Mouse (Mus musculus) olfactory bulb, adult 2 months (tissue): ENCODE measurements at regions not wholly inside any gene's neighbourhood (a gene's known extent, or its start where the extent isn't known, plus 50 kb on each side); places are given as distances from the start of the nearest gene placed in this dataset.

Experiments
- H3K27ac ChIP-seq: fragments of 200-500 bp; 2 replicates; pipeline ENCODE4 v1.5.1; 2012; ENCODE audit warnings: low read depth, low read length; ENCODE audit not compliant: insufficient read depth
- H3K4me1 ChIP-seq: fragments of 200-500 bp; 2 replicates; pipeline ENCODE4 v1.6.1; 2012; ENCODE audit warnings: low read length; ENCODE audit not compliant: control insufficient read depth, insufficient read depth
- H3K4me3 ChIP-seq: fragments of 200-500 bp; 2 replicates; pipeline ENCODE4 v1.5.1; 2012; ENCODE audit warnings: mild to moderate bottlenecking, low read depth, low read length, moderate library complexity; ENCODE audit not compliant: insufficient read depth
- CTCF ChIP-seq: fragments of 200-500 bp; IDR thresholded peaks from 2 replicates; pipeline ENCODE4 v1.5.1; 2012; ENCODE audit warnings: low read depth, mild to moderate bottlenecking, low read length, moderate library complexity; ENCODE audit not compliant: insufficient read depth
- POLR2A ChIP-seq: fragments of 200-500 bp; IDR thresholded peaks from 2 replicates; pipeline ENCODE4 v1.6.1; 2012; ENCODE audit warnings: mild to moderate bottlenecking, low read depth, low read length, moderate library complexity; ENCODE audit not compliant: insufficient read depth
- WGBS: fragments of 180-500 bp; shearing (Covaris S2); methylation state at CpG from one replicate; pipeline ENCODE4 v1.1.7; 2018; 5-methylcytosine and 5-hydroxymethylcytosine counted together

DNA sequence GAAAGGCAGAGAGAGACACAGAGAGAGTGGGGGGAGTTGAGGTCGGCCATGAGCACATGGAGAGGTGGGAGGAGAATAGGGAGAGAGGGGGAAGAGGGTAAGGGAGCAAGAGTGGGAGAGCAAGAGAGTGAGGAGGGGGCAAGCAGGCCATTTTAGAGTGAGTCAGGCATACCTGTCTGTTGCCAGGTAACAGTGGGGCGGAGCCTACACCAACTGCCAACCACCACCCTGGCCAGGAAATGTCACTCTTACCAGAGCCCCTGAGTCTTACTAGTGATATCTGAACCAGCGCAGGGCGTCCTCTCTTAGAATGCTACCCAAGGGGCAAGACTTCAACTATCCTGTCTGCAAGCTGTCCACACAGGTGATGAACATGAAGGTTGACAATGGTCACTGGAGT is 243.5 kb downstream of the Bcl11b start:
- H3K4me3 ChIP-seq, result no peak overlapping the region
- 89% methylated on average over 4 of the region's 4 CpGs for WGBS
- peaks cover 4% of the 10 kb centered on the region for H3K4me1 ChIP-seq
- H3K27ac ChIP-seq, result no peak overlapping the region
- TF ChIP-seq POLR2A (no peak), CTCF (no peak)

DNA sequence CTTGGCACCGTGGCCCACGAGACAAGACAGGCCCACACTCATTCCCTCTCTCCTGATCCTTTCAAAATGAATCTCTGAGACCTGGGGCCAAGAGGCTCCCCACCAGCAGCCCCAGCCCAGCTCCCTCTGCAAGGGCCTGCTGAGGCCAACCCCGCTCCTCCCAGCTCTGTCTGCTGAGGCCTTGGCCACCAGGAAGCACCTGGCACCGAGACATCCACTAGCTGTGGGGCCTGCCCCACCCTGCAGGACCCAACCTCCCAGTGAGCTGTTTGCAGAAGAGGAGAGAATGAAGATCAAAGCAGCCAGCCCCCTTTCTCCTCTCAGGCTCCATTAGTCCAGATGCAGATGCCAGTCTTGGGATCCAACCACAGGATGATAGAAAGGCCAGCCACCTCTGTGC is 241.3 kb downstream of the Bcl11b start:
- TF ChIP-seq CTCF (no peak), POLR2A (no peak)
- no peak overlapping the region for H3K4me3 ChIP-seq
- WGBS, result 90% methylated on average over 4 of the region's 4 CpGs
- peaks cover 4% of the 10 kb centered on the region for H3K4me1 ChIP-seq
- no peak overlapping the region for H3K27ac ChIP-seq

DNA sequence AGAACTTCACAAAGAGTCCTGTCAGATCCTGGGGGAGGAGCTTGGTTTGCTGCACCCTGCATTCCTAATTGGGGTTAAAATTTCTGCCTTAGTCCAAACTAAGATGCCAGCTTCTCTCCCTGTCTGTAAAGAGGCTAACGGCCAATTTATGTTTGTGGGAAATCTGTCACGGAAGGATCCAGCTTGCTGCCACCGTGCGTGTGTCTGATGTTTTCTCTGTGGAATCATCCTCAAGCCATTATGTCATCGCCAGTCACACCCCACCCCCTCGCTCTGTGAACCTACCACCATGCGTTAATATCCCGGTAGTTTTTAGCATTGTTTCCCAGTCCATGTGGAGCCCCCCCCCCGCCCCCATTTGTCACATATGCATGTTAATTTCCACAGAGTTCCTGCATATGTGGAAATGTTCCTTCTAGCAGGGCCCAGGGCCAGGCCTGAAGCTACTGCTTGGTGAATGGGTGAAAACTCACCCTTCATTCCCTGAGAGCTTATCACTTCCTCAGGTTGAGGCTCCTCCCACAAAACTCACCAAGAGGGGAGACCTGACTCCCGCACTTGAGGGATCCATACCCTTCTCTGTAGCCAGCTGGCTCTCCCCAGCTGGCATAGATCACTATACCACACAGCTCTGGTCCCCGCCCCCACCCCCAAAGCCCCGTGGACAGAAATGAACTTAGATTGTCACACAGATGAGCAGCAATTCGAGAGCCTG is 233.4 kb downstream of the Bcl11b start:
- Histone ChIP-seq H3K27ac (no peak overlapping the region), H3K4me1 (no peaks in the 10 kb centered on the region), H3K4me3 (no peak overlapping the region)
- WGBS, result 66% methylated on average over 13 of the region's 13 CpGs
- TF ChIP-seq CTCF (no peak), POLR2A (no peak)

DNA sequence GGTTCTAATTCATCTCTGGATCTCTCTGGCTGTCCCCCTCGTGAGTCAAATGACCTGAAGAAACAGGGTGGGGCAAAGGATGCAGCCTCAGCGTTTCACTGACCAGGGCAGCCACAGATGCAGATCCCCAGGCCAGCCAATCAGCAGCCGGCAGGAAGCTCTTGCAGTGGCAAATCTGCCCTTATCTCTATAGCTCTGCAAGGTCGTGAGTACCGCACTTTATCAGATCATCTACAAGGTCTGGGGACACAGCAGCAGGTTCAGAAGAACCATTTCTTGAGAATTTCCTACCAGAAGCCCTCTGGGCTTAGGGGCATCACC is 232.9 kb downstream of the Bcl11b start:
- Histone ChIP-seq H3K27ac (no peak overlapping the region), H3K4me1 (no peaks in the 10 kb centered on the region), H3K4me3 (no peak overlapping the region)
- WGBS, result 68% methylated on average over 5 of the region's 5 CpGs
- no peak for TF ChIP-seq CTCF
- no peak for TF ChIP-seq POLR2A

DNA sequence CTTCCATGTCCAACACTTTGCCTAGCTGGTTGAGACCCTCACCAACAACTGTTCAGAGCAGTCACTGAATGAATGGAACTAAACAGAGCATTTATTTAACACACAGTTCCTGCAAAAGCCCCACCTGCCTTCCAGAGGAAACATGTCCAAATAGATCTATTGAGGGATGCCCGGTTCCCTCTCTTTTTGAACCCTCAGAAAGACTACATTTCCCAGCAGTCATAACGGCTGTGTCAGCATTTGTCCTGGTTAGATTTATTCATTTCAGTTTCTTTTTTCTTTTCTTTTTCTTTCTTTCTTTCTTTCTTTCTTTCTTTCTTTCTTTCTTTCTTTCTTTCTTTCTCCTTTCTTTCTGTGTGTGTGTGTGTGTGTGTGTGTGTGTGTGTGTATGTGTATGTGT is 232.1 kb downstream of the Bcl11b start:
- H3K4me3 ChIP-seq, result no peak overlapping the region
- no peaks in the 10 kb centered on the region for H3K4me1 ChIP-seq
- H3K27ac ChIP-seq, result no peak overlapping the region
- no peak for TF ChIP-seq CTCF
- no peak for TF ChIP-seq POLR2A
- WGBS, result 63% methylated on average over 2 of the region's 2 CpGs

DNA sequence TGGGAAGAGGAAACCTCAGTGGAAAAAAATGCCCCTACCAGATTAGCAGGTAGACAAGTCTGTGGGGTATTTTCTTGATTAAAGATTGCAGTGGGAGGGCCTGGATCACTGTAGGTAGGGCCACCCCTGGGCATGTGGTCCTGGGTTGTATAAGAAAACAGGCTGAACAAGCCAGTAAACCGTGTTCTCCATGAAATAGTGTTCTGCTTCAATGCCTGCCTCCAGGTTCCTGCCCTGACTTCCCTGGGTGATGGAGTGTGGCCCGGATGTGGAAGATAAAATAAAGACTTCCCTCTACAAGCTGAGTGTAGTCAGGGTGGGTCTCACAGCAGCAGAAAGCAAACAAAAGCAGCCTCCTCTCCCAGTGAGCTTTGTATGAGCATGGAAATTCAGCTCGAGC is 231.6 kb downstream of the Bcl11b start:
- no peak overlapping the region for H3K27ac ChIP-seq
- 72% methylated on average over 3 of the region's 3 CpGs for WGBS
- TF ChIP-seq POLR2A (no peak), CTCF (no peak)
- H3K4me3 ChIP-seq, result no peak overlapping the region
- no peaks in the 10 kb centered on the region for H3K4me1 ChIP-seq

DNA sequence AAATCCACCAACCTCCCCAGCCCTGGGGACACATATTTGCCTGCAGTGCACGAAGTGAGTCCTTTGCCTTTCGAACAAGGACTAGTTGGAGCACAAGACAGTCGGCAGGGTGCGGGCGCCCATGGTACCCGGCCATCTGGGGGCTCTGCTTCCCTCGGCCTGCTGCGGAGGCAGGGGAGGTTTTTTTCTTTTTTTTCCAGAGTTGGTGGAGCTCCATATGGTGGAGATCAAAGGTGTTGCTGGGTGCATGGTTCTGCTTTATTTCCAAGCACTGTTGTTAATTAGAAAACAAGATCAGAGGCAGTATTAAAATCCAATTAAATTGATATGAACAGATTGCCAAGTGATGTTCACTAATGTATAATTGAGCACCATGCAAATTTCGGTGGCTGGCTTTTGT is 225.4 kb downstream of the Bcl11b start:
- H3K4me3 ChIP-seq, result no peak overlapping the region
- WGBS, result 85% methylated on average over 9 of the region's 9 CpGs
- H3K27ac ChIP-seq, result no peak overlapping the region
- TF ChIP-seq POLR2A, result no peak
- no peaks in the 10 kb centered on the region for H3K4me1 ChIP-seq

DNA sequence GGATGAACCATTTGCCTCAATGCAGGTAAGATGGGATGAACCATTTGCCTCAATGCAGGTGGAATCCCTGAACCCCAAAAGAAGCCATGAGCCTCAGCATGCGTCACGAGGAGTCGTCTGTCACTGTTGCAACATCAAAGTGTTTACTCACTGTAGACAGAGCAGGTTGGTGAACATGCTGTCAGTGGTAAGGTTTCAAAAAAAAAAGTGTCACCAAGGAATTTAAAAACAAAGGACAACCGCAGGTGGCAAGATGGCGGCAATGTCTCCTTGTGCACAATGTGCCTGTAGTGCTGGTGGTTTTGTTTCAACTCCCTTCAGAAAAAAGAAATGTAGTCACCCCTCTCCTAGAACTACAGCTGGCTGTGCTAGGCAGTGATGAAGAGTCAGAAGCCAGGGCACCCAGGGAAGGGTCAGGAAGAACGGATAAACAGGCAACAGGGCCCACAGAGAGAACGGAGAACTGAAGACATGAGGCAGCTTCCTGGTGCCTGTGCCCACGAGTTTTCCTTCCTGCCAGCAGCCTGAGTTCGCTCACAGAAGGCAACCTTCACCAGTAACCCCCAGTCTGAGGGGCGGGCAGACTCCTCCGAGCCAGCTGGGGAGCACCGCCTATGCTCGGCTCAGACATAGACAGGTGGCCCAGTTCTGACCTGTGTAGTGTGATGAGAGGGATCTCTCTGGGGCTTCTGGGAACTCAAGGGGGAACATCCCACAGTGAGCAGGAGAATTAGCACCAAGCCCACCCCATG is 223.9 kb downstream of the Bcl11b start:
- no peak for TF ChIP-seq POLR2A
- no peak for TF ChIP-seq CTCF
- Histone ChIP-seq H3K27ac (no peak overlapping the region), H3K4me1 (no peaks in the 10 kb centered on the region), H3K4me3 (no peak overlapping the region)
- 88% methylated on average over 13 of the region's 13 CpGs for WGBS

DNA sequence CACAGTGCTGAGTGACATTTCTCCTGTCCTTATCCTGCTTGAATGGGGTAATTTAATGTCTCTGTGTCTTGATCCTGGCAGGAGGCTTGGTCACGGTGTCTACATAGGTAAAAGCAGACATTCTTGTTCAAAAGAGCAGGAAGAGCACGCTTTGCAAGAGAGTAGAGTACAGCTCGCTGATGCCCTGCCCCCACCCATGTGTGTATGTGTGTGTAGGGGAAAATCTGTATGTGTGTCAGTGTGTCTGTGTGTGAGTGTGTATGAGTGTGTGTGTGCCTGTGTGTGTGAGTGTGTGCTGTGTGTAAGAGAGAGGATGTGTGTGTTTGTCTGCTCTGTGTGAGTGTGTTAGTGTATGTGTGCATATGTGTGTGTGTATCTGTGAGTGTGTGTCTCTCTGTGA is 221.3 kb downstream of the Bcl11b start:
- WGBS, result 88% methylated on average over 3 of the region's 3 CpGs
- no peak for TF ChIP-seq POLR2A
- TF ChIP-seq CTCF, result no peak
- Histone ChIP-seq H3K4me3 (no peak overlapping the region), H3K27ac (no peak overlapping the region), H3K4me1 (0 out of 2 replicates have a peak, but pooled peaks cover 6% of the 10 kb centered on the region)

DNA sequence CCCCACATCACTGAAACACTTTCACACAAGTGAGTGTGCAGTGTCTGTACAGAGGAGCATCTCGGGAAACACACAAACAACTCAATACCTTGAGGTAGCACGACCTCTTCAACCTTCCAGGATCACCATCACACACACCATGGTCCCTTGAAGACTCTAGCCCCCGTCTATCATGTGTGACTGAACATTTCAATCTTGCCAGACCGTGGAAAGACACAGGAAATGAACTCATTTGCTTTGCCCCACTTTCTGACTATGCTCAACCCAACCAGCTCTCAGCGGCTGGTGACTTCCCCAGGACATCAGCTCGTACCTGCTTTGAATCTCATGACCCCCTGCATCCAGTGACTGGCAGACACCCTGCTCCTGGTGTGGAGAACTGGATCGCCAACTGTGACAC is 219.6 kb downstream of the Bcl11b start:
- H3K27ac ChIP-seq, result no peak overlapping the region
- TF ChIP-seq CTCF, result no peak
- H3K4me1 ChIP-seq, result 0 out of 2 replicates have a peak, but pooled peaks cover 6% of the 10 kb centered on the region
- no peak overlapping the region for H3K4me3 ChIP-seq
- WGBS, result 80% methylated on average over 7 of the region's 7 CpGs

DNA sequence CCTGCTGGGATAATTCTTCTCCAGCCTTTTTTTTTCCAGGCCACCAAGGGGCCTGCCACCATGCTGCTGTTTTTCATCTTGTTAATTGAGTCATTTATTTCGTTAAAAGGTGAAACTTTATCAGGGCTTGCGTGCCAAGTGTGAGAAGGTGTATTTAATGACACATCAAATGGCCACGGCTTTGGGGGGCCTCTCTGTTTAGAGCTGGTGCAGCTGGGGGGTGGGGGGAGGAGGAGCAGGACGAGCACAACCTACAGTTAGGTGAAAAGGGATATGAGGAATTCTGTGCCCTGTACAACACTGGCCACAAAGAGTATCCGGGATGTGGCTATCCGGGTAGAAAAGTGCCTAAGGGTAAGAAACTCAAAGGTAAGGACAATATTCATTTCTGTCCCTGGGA is 213.6 kb downstream of the Bcl11b start:
- Histone ChIP-seq H3K4me3 (no peak overlapping the region), H3K4me1 (0 out of 2 replicates have a peak, but pooled peaks cover 6% of the 10 kb centered on the region), H3K27ac (no peak overlapping the region)
- TF ChIP-seq CTCF (no peak), POLR2A (no peak)
- 55% methylated on average over 6 of the region's 6 CpGs for WGBS
